Mouse (Mus musculus) midbrain, postnatal 0 days (tissue): ENCODE data around the gene Zbtb16. TPM values are rescaled to one million over a fixed set of nuclear protein-coding genes. Genes with fewer than 3 reads are reported as not detected.

Experiments
- ATAC-seq: fragments of 200-750 bp; cut with Nextera tagmentation; 2 replicates; pipeline ENCODE4 v1.8.0; 2017; ENCODE audit warnings: moderate number of reproducible peaks, mild to moderate bottlenecking, moderate TSS enrichment, moderate library complexity; ENCODE audit not compliant: low FRiP score
- DNase-seq: peaks from one replicate; pipeline ENCODE4 v3.0.0-alpha.2; 2015; ENCODE audit warnings: low spot score
- H3K27ac ChIP-seq: fragments of 300-500 bp; sonication (generic); 2 replicates; pipeline ENCODE4 v1.5.1; 2014; ENCODE audit warnings: low read depth, mild to moderate bottlenecking, low read length, mixed read lengths
- H3K27me3 ChIP-seq: fragments of 300-500 bp; sonication (generic); 2 replicates; pipeline ENCODE4 v1.6.1; 2014; ENCODE audit warnings: low read length, control low read depth, mixed read lengths; ENCODE audit not compliant: insufficient read depth
- H3K36me3 ChIP-seq: fragments of 300-500 bp; sonication (generic); 2 replicates; pipeline ENCODE4 v1.6.1; 2014; ENCODE audit warnings: low read length, control low read depth, mixed read lengths; ENCODE audit not compliant: insufficient read depth
- H3K4me1 ChIP-seq: fragments of 300-500 bp; sonication (generic); 2 replicates; pipeline ENCODE4 v1.6.1; 2014; ENCODE audit warnings: mild to moderate bottlenecking, control low read depth, antibody characterized with exemption, low read length, mixed read lengths; ENCODE audit not compliant: insufficient read depth
- H3K4me2 ChIP-seq: fragments of 300-500 bp; sonication (generic); 2 replicates; pipeline ENCODE4 v1.6.1; 2014; ENCODE audit warnings: low read depth, mild to moderate bottlenecking, low read length, mixed read lengths; ENCODE audit not compliant: poor library complexity, severe bottlenecking
- H3K4me3 ChIP-seq: fragments of 300-500 bp; sonication (generic); 2 replicates; pipeline ENCODE4 v1.5.1; 2014; ENCODE audit warnings: low read depth, mild to moderate bottlenecking, low read length, moderate library complexity
- H3K9ac ChIP-seq: fragments of 300-500 bp; sonication (generic); replicated peaks from 2 replicates; pipeline ENCODE4 v1.6.1; 2014; ENCODE audit warnings: mild to moderate bottlenecking, low read length, moderate library complexity, mixed read lengths; ENCODE audit not compliant: poor library complexity, severe bottlenecking
- H3K9me3 ChIP-seq: fragments of 300-500 bp; sonication (generic); 2 replicates; pipeline ENCODE4 v1.6.1; 2016; ENCODE audit warnings: low read length, control low read depth
- CTCF ChIP-seq: IDR thresholded peaks from 2 replicates; pipeline ENCODE4 v1.5.1; 2016; ENCODE audit warnings: antibody characterized with exemption, mild to moderate bottlenecking
- WGBS: fragments of 180-500 bp; shearing (Covaris S2); extraction: QIAGEN DNeasy Blood & Tissue Kit; methylation state at CpG from one replicate; pipeline ENCODE4 v1.1.7; 2014; 5-methylcytosine and 5-hydroxymethylcytosine counted together
- polyA plus RNA-seq: library from polyadenylated mRNA; unstranded; fragments of >200 nt; fragmentation: Nextera tagmentation; extraction: Ambion mirVana; gene quantifications from 2 replicates; pipeline ENCODE4 v1.2.1, GENCODE M21; 2015
- total RNA-seq: library from RNA; depleted of rRNA; stranded (reverse); fragments of >200 nt; gene quantifications from 2 replicates; pipeline ENCODE4 v1.2.3, GENCODE M21; 2014

Zbtb16 gene
- total and polyA plus RNA-seq, 2 experiments from 2014 or later: 6.1 to 8.3 TPM

DNA sequence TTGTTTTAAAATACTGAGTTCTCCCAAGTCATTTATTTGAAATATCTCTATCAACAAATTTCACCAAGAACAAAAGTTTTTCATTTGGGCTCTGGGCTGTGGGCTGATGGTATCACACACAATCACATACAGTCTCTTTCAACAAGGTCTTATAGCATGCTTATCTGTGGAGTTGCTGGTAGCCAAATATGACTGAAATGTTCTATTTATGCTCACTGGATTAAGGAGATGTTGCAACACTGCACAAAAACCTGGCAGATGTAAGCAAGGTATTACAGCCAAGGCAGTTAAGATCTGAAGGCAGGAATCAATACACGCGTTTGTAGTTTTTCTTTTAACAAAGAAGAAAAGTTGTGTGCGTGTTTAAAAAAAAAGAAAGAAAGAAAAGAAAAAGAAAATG is 84.1 kb downstream of the Zbtb16 start:
- Histone ChIP-seq H3K36me3 (no peaks in the 10 kb centered on the region), H3K9me3 (no peaks in the 10 kb centered on the region), H3K4me1 (peaks cover 6% of the 10 kb centered on the region; the same call in 1 of the 2 replicates), H3K27ac (no peak overlapping the region), H3K4me3 (no peak overlapping the region), H3K9ac (no peak overlapping the region), H3K4me2 (no peak overlapping the region), H3K27me3 (no peaks in the 10 kb centered on the region)
- TF ChIP-seq CTCF: no peak
- ATAC-seq (no peak), DNase-seq (no peak)
- 73% methylated on average over 3 of the region's 3 CpGs for WGBS

DNA sequence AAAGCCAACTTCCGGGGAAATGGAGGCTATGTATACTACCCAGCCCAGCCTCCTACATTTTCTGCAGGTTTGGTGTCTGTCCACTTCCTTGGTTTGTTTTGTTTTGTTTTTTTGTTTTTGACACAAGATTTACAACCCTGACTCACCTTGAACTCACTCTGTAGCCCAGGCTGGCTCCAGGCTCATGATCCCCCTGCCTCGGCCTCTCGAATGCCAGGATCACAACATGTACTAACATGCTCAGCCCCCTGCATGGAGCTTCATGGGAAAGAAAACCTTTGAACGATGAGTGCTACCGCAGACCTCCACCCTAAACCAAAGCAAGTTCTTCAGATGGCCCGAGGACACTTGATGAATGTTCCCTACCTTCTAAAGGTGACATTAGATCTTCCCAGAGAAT is 86.4 kb downstream of the Zbtb16 start:
- H3K4me2 ChIP-seq: no peak overlapping the region
- 94% methylated on average over 6 of the region's 6 CpGs for WGBS
- H3K27me3 ChIP-seq: no peaks in the 10 kb centered on the region
- DNase-seq: no peak
- H3K9ac ChIP-seq: no peak overlapping the region
- no peak overlapping the region for H3K4me3 ChIP-seq
- no peaks in the 10 kb centered on the region for H3K36me3 ChIP-seq
- H3K27ac ChIP-seq: no peak overlapping the region
- no peak for ATAC-seq
- peaks cover 3% of the 10 kb centered on the region; the same call in 1 of the 2 replicates for H3K4me1 ChIP-seq
- no peaks in the 10 kb centered on the region for H3K9me3 ChIP-seq
- no peak for TF ChIP-seq CTCF

DNA sequence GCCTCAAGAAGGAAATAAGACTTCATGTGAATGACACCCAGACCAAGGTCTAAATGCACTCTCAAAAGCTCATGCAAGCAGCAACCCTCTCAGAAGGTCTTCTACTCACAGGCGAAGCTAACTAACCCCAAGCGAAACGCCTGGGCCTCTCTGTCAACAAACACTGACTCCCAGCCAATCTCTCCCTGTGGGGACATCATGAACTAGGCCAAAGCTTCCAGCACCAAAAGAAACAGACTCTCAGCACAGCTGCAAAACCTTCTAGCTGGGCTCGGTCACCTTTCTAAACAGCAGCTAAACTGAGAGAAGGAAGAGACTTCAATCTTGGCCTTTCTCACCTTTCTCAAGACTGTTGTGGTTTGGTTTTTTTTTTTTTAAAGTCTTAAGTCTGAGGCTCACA is 86.9 kb downstream of the Zbtb16 start:
- ATAC-seq (no peak), DNase-seq (no peak)
- 94% methylated on average over 4 of the region's 4 CpGs for WGBS

DNA sequence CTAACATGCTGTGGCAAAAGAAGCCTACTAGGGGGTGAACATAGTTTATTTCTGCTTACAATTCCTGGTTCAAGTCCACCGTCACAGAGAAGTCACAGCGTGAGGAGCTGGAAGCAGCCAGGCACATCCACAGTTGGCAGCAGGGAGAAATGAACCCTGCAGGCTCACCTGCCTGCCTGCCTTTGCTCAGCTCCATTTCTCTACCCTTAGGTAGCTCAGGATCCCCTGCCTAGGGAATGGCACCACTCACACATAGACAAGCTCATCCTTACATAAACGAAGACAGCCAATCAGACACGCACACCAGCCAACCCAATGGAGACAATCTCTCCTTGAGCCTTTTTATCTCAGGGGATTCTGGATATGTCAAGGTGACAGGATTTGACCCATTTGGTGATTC is 87.3 kb downstream of the Zbtb16 start:
- WGBS: 97% methylated on average over 4 of the region's 4 CpGs
- DNase-seq (no peak), ATAC-seq (no peak)
- Histone ChIP-seq H3K4me1 (peaks cover 11% of the 10 kb centered on the region; the same call in 1 of the 2 replicates), H3K27me3 (no peaks in the 10 kb centered on the region), H3K9me3 (no peaks in the 10 kb centered on the region), H3K4me2 (no peak overlapping the region), H3K9ac (no peak overlapping the region), H3K4me3 (no peak overlapping the region), H3K27ac (no peak overlapping the region), H3K36me3 (no peaks in the 10 kb centered on the region)
- no peak for TF ChIP-seq CTCF

More for the DNA sequence above, 86.9 kb downstream of the Zbtb16 start:
- TF ChIP-seq CTCF: no peak
- H3K36me3 ChIP-seq: no peaks in the 10 kb centered on the region
- H3K27ac ChIP-seq: no peak overlapping the region
- peaks cover 7% of the 10 kb centered on the region; the same call in 1 of the 2 replicates for H3K4me1 ChIP-seq
- no peak overlapping the region for H3K4me2 ChIP-seq
- H3K9ac ChIP-seq: no peak overlapping the region
- H3K9me3 ChIP-seq: no peaks in the 10 kb centered on the region
- no peaks in the 10 kb centered on the region for H3K27me3 ChIP-seq
- no peak overlapping the region for H3K4me3 ChIP-seq

DNA sequence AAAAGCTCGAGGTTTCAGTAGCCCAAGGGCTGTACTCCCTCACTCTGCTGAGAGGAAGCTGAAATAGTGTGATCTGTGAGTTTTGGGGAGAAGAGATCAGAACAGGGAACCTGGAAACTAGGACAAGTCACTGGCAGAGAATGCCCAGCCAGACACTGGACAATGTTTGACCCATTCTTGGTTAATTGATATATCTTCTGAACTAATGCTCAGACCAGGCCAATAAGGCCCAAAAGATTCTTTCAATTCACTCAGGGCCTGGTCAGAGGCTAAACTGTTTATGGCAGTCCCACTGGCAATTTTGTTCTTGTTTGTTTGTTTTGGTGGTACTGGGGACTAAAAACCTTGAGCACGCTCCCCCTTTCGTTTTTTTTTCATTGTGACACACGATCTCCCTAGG is 87.8 kb downstream of the Zbtb16 start:
- no peaks in the 10 kb centered on the region for H3K27me3 ChIP-seq
- ATAC-seq: no peak
- no peak for TF ChIP-seq CTCF
- no peak for DNase-seq
- no peaks in the 10 kb centered on the region for H3K9me3 ChIP-seq
- peaks cover 13% of the 10 kb centered on the region; the same call in 1 of the 2 replicates for H3K4me1 ChIP-seq
- no peaks in the 10 kb centered on the region for H3K36me3 ChIP-seq
- no peak overlapping the region for H3K4me2 ChIP-seq
- H3K4me3 ChIP-seq: no peak overlapping the region
- WGBS: 84% methylated on average over 4 of the region's 4 CpGs
- no peak overlapping the region for H3K9ac ChIP-seq
- H3K27ac ChIP-seq: no peak overlapping the region

DNA sequence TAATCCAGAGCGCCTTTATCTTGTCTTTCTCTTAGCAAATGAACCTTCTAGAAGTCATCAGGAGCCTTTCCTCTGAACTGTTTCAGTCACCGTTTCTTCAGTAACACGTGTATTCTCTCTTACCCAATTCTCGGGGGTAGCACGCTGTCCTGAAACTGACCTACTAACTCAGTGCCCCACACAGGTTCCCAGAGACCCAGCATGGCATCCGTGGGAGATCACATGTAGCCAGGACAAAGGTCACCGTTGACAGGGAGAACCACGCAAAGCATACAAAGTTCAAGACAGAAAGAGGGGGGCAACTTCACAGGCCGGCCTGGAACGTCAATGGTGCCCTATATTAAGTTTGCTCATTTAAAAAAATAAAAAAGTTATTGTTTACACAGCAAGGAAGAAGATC is 89.5 kb downstream of the Zbtb16 start:
- ATAC-seq (no peak), DNase-seq (no peak)
- WGBS: 96% methylated on average over 10 of the region's 10 CpGs
- Histone ChIP-seq H3K27me3 (no peaks in the 10 kb centered on the region), H3K36me3 (no peaks in the 10 kb centered on the region), H3K27ac (no peak overlapping the region), H3K9me3 (no peaks in the 10 kb centered on the region), H3K9ac (no peak overlapping the region), H3K4me3 (no peak overlapping the region), H3K4me2 (no peak overlapping the region), H3K4me1 (peaks cover 10% of the 10 kb centered on the region; the same call in 1 of the 2 replicates)
- no peak for TF ChIP-seq CTCF
